10 mouse cellular contexts compared by ENCODE assay signal in the genomic region with DNA sequence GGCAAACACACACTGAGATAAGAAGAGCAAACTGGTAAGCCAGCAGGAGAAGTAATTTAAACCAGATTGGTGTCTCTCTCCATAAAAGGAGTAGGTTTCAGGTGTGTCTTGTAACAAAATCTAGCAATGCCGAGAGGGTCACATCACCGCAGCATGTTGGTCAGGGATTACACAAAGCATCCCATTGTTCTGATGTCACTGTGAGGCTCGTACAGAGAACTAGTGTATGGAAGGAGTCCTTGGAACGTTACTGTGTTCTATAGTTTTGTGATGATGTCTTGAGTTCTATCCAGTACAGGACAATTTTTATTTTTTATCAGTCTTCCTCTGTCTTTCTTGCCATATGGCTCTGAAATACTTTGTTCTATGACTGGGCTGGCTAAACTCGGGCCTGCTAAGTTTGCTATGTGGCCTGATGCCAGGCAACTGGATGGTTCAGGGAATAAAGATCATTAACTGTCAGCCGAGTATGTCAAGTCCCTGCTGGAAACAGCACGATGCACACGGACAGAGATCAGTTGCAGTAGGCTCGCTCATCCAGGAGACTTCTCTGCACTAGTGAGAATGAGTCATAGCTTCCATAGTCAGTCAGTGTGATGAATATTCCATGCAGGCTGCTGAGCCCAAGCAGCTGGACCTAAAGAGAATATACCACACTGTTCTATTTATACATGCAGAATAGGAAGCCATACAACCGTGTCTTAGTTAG. TPM values are rescaled to one million over a fixed set of nuclear protein-coding genes. Genes with fewer than 3 reads are reported as not detected.
A peak's percentile ranks its signal among the peaks of the same experiment; 100 is the strongest.
DNase-seq lines count a peak whose midpoint lies in the region; ATAC-seq and TF ChIP-seq lines count a peak whose summit lies in the region.
"Had no signal": no experiment of that assay in that cellular context is flagged by ENCODE, and none has a peak within 500 bp of the region (broad histone marks: within the 10 kb centered on the region; RNA-seq: fewer than 3 reads in every experiment).

No protein-coding gene starts in this region.

- H3K9ac ChIP-seq in midbrain, postnatal 0 days (replicated peaks; ENCODE audit: low read length, poor library complexity, severe bottlenecking), result no peak overlapping the region
- no peak overlapping the region for H3K9ac ChIP-seq in midbrain, embryonic 16.5 days (ENCODE audit: low read depth, low read length)
- H3K9ac ChIP-seq: midbrain, embryonic 15.5 days had no signal

- ATAC-seq in midbrain, postnatal 0 days (ENCODE audit: low FRiP score), result no peak
- no peak for ATAC-seq in midbrain, embryonic 16.5 days
- ATAC-seq in cerebellum, adult (ENCODE audit: insufficient number of reproducible peaks, low FRiP score, low TSS enrichment), result no peak
- ATAC-seq: midbrain, embryonic 15.5 days had no signal

- H3K27me3 ChIP-seq in midbrain, postnatal 0 days (ENCODE audit: insufficient read depth, low read length), result no peaks in the 10 kb centered on the region
- H3K27me3 ChIP-seq in midbrain, embryonic 16.5 days (ENCODE audit: control insufficient read depth, insufficient read depth, low read depth, low read length), result no peaks in the 10 kb centered on the region
- H3K27me3 ChIP-seq: midbrain, embryonic 15.5 days had no signal

- 49% methylated on average over 10 of the region's 10 CpGs for WGBS in midbrain, postnatal 0 days
- WGBS in midbrain, embryonic 16.5 days, result 51% methylated on average over 10 of the region's 10 CpGs

- H3K4me2 ChIP-seq in midbrain, postnatal 0 days (ENCODE audit: low read depth, low read length, poor library complexity, severe bottlenecking), result no peak overlapping the region
- H3K4me2 ChIP-seq in midbrain, embryonic 16.5 days (ENCODE audit: low read length), result no peak overlapping the region
- H3K4me2 ChIP-seq: midbrain, embryonic 15.5 days had no signal

- H3K4me1 ChIP-seq in midbrain, postnatal 0 days (ENCODE audit: insufficient read depth, low read length), result no peaks in the 10 kb centered on the region
- peaks cover 5% of the 10 kb centered on the region; the same call in 1 of the 2 replicates for H3K4me1 ChIP-seq in midbrain, embryonic 16.5 days (ENCODE audit: control insufficient read depth, insufficient read depth, low read length)
- H3K4me1 ChIP-seq: midbrain, embryonic 15.5 days had no signal

- no peak for TF ChIP-seq CTCF in midbrain, postnatal 0 days (IDR thresholded peaks at IDR 0.05)

- no peak overlapping the region for H3K4me3 ChIP-seq in midbrain, postnatal 0 days (ENCODE audit: low read depth, low read length)
- H3K4me3 ChIP-seq in midbrain, embryonic 16.5 days (ENCODE audit: low read depth, low read length), result no peak overlapping the region
- H3K4me3 ChIP-seq: midbrain, embryonic 15.5 days had no signal

- no peaks in the 10 kb centered on the region for H3K36me3 ChIP-seq in midbrain, postnatal 0 days (ENCODE audit: insufficient read depth, low read length)
- no peaks in the 10 kb centered on the region for H3K36me3 ChIP-seq in midbrain, embryonic 16.5 days (ENCODE audit: control insufficient read depth, insufficient read depth, low read length)
- H3K36me3 ChIP-seq: midbrain, embryonic 15.5 days had no signal

- DNase-seq in embryo, embryonic 10 days (ENCODE audit: low spot score), result peak; percentile 33
- DNase-seq in embryo, embryonic 9.5 days (ENCODE audit: extremely low spot score), result no peak
- peak; percentile 27 for DNase-seq in midbrain, postnatal 0 days (ENCODE audit: low spot score)
- peak; percentile 21 to 34 for DNase-seq in kidney, postnatal 4 days
- DNase-seq in telencephalon, adult 2 months (ENCODE audit: low read depth, low spot score), result peak; percentile 81
- DNase-seq in cerebellum, postnatal 14 days, result no peak
- DNase-seq: thymus, postnatal 36 days had no signal

- no peak overlapping the region for H3K27ac ChIP-seq in midbrain, postnatal 0 days (ENCODE audit: low read depth, low read length)
- H3K27ac ChIP-seq in midbrain, embryonic 16.5 days (ENCODE audit: low read length), result no peak overlapping the region
- H3K27ac ChIP-seq: midbrain, embryonic 15.5 days had no signal

- no peaks in the 10 kb centered on the region for H3K9me3 ChIP-seq in midbrain, postnatal 0 days (ENCODE audit: low read length)
- no peaks in the 10 kb centered on the region for H3K9me3 ChIP-seq in midbrain, embryonic 16.5 days (replicated peaks; ENCODE audit: control insufficient read depth, low read length, poor library complexity, severe bottlenecking)
- H3K9me3 ChIP-seq: midbrain, embryonic 15.5 days had no signal

RNA-seq across cellular contexts. Expression of gene Ccdc121, which starts 24.1 kb away (rescaled TPM):
- total RNA-seq in midbrain, postnatal 0 days (2014; rRNA removed), result 0.14 and 0.33 TPM in 2 replicates
- polyA plus RNA-seq in midbrain, postnatal 0 days (2015; fragmentation: Nextera tagmentation; extraction: Ambion mirVana), result 0.19 and 0.27 TPM in 2 replicates
- 0.11 and 0.23 TPM in 2 replicates for polyA plus RNA-seq in midbrain, embryonic 16.5 days (2015; fragmentation: Nextera tagmentation; extraction: Ambion mirVana)
- polyA plus RNA-seq: midbrain, embryonic 15.5 days had no signal

RNA-seq across cellular contexts. Expression of gene Dnah14, which starts 41.0 kb away (rescaled TPM):
- total RNA-seq in midbrain, postnatal 0 days (2014; rRNA removed), result under 0.01 and 0.14 TPM in 2 replicates
- 0.43 and 0.70 TPM in 2 replicates for polyA plus RNA-seq in midbrain, postnatal 0 days (2015; fragmentation: Nextera tagmentation; extraction: Ambion mirVana)
- 0.36 and 0.50 TPM in 2 replicates for polyA plus RNA-seq in midbrain, embryonic 16.5 days (2015; fragmentation: Nextera tagmentation; extraction: Ambion mirVana)

Comparison
In these comparisons a context has a peak if more than half of its experiments do, and no peak if none do; other contexts are left out.
1. DNase-seq: peak in embryo, embryonic 10 days (single experiment), midbrain, postnatal 0 days (single experiment), kidney, postnatal 4 days (2 of 2) and telencephalon, adult 2 months (single experiment); none in embryo, embryonic 9.5 days (single experiment) and cerebellum, postnatal 14 days (0 of 2).